Mouse (Mus musculus) lung, postnatal 0 days (tissue): ENCODE results near the gene Spata13.

ENCODE experiments used
- CTCF ChIP-seq: IDR thresholded peaks from 2 replicates; pipeline ENCODE4 v1.5.1; 2016; ENCODE audit warnings: antibody characterized with exemption, mild to moderate bottlenecking
- EP300 ChIP-seq: IDR thresholded peaks from 2 replicates; pipeline ENCODE4 v1.6.1; 2016; ENCODE audit warnings: antibody characterized with exemption, mild to moderate bottlenecking, control low read depth

- TF ChIP-seq CTCF (no peak), EP300 (no peak)
Observed at GRCm38 (mm10) chr14:60735206-60735605, 101.4 kb downstream of the Spata13 start.
